Mouse (Mus musculus): ENCODE results near the gene Hoxc5. TPM values are rescaled to one million over a fixed set of nuclear protein-coding genes. Genes with fewer than 3 reads are reported as not detected.

Gene Hoxc5
- polyA plus RNA-seq, 1 experiment from 2014 or later = not detected

DNA sequence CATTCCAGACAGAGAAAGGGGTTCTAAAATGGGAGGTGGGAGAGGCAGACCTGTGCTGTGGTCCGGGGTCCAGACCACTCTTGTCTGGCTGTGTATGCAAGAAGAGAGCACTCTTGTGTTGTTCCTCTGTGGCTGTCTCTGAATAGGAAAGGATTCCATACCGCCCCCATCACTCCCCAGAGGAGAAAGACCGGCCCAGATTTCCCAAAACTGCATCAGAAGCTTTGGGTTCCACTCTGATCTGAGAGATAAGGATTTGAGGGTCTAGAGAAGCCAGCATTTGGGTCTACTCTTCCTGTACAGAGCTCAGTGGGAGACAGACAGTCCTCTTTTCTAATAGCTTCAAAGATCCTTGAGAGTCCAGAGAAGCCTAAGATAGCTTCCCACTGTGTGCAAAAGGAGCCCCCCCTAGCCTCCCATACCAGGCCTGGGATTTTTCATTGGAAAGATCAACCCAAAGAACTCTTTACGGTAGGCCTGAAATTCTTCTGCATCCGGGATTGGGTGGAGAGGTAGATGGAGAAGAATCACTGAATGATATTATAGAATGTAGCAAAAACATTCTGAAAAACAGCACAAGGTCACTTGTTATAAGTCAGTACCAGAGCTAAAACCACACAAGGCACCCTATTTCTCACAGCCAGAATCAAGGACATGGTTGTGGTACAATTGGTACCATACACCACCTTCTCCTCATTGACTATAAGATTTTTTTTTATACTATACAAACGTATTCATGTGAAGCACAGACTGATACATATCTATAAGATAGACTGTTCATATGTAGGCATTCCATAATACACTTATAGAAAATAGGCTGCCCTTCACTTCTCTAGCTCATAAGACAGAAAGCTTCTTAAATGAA, 44.4 kb upstream of the Hoxc5 start:
- peaks cover 98% of the 10 kb centered on the region for H3K27me3 ChIP-seq (ENCODE audit: control insufficient read depth, insufficient read depth, low read length)
- ATAC-seq (ENCODE audit: low FRiP score) = no peak
- no peak overlapping the region for H3K9ac ChIP-seq (ENCODE audit: low read length)
- H3K27ac ChIP-seq (ENCODE audit: low read depth, low read length) = no peak overlapping the region
- H3K4me2 ChIP-seq = no peak overlapping the region
- WGBS = 12% methylated on average over 6 of the region's 6 CpGs
- no peaks in the 10 kb centered on the region for H3K36me3 ChIP-seq (ENCODE audit: control insufficient read depth, insufficient read depth, low read length)
- H3K9me3 ChIP-seq (ENCODE audit: control insufficient read depth, low read length) = no peaks in the 10 kb centered on the region
- no peak overlapping the region for H3K4me3 ChIP-seq (ENCODE audit: low read depth, low read length)
- DNase-seq (ENCODE audit: low spot score, missing footprints) = peak; percentile 91
- H3K4me1 ChIP-seq (ENCODE audit: control insufficient read depth, insufficient read depth, low read length) = peaks cover 2% of the 10 kb centered on the region; the same call in 1 of the 2 replicates

- Histone ChIP-seq H3K4me1 (ENCODE audit: control insufficient read depth, insufficient read depth, low read length) (no peaks in the 10 kb centered on the region), H3K4me2 (no peak overlapping the region)
- ATAC-seq (ENCODE audit: low FRiP score) = no peak
Observed at GRCm38 (mm10) chr15:102927032-102927645, 40.1 kb upstream of the Hoxc5 start.

DNA sequence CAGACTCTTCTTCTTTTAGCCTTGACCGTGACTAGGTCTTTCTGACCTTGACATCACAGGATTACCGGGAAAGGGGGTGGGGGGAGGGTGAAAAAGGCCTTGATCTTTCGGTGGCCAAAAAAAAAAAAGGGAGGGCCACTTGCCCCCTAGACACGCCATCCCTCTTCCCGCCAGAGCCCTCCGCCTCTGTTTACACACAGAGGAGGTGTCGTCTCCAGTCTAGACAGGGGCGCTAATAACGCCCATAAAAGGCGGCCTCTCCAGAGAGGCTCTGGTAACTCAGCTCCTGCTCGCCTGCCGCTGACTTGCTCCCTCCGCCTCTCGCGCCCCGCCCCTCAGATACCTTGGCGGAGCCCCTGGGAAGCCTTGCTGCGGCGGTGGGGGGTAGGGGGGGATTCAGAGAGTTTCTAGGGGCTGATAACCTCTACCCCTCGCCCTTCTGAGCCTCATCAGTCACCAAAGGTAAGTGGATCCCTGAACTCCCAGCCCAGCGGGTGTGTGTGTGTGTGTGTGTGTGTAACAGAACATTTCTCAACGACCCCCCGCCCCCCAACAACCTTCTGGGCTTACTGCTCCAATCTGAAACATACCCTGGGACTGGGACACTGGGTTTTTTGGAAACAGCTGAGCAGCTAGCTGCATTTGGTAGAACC, 35.4 kb upstream of the Hoxc5 start:
- WGBS = 2% methylated on average over 23 of the region's 23 CpGs
- Histone ChIP-seq H3K4me3 (ENCODE audit: low read depth, low read length) (no peak overlapping the region), H3K9ac (ENCODE audit: low read length) (no peak overlapping the region)

More at GRCm38 (mm10) chr15:102927032-102927645, 40.1 kb upstream of the Hoxc5 start:
- Histone ChIP-seq H3K27ac (ENCODE audit: low read depth, low read length) (no peak overlapping the region), H3K4me3 (ENCODE audit: low read depth, low read length) (no peak overlapping the region), H3K27me3 (ENCODE audit: control insufficient read depth, insufficient read depth, low read length) (peaks cover 98% of the 10 kb centered on the region), H3K9ac (ENCODE audit: low read length) (no peak overlapping the region), H3K36me3 (ENCODE audit: control insufficient read depth, insufficient read depth, low read length) (no peaks in the 10 kb centered on the region), H3K9me3 (ENCODE audit: control insufficient read depth, low read length) (no peaks in the 10 kb centered on the region)
- no peak for DNase-seq (ENCODE audit: low spot score, missing footprints)
- 1% methylated on average over 40 of the region's 40 CpGs for WGBS

GRCm38 (mm10) chr15:102934438-102934837, 32.8 kb upstream of the Hoxc5 start:
- H3K4me1 ChIP-seq (ENCODE audit: control insufficient read depth, insufficient read depth, low read length) = no peaks in the 10 kb centered on the region
- H3K4me3 ChIP-seq (ENCODE audit: low read depth, low read length) = no peak overlapping the region
- no peak for ATAC-seq (ENCODE audit: low FRiP score)
- no peaks in the 10 kb centered on the region for H3K36me3 ChIP-seq (ENCODE audit: control insufficient read depth, insufficient read depth, low read length)
- no peak for DNase-seq (ENCODE audit: low spot score, missing footprints)
- no peak overlapping the region for H3K9ac ChIP-seq (ENCODE audit: low read length)
- no peak overlapping the region for H3K27ac ChIP-seq (ENCODE audit: low read depth, low read length)
- WGBS = under 1% methylated on average over 12 of the region's 12 CpGs
- peaks cover 100% of the 10 kb centered on the region for H3K27me3 ChIP-seq (ENCODE audit: control insufficient read depth, insufficient read depth, low read length)
- H3K9me3 ChIP-seq (ENCODE audit: control insufficient read depth, low read length) = no peaks in the 10 kb centered on the region
- H3K4me2 ChIP-seq = no peak overlapping the region

More for the DNA sequence above, 35.4 kb upstream of the Hoxc5 start:
- Histone ChIP-seq H3K27ac (ENCODE audit: low read depth, low read length) (no peak overlapping the region), H3K27me3 (ENCODE audit: control insufficient read depth, insufficient read depth, low read length) (peaks cover 100% of the 10 kb centered on the region), H3K4me1 (ENCODE audit: control insufficient read depth, insufficient read depth, low read length) (no peaks in the 10 kb centered on the region), H3K9me3 (ENCODE audit: control insufficient read depth, low read length) (no peaks in the 10 kb centered on the region), H3K36me3 (ENCODE audit: control insufficient read depth, insufficient read depth, low read length) (no peaks in the 10 kb centered on the region), H3K4me2 (no peak overlapping the region)
- DNase-seq (ENCODE audit: low spot score, missing footprints) (no peak), ATAC-seq (ENCODE audit: low FRiP score) (no peak)

DNA sequence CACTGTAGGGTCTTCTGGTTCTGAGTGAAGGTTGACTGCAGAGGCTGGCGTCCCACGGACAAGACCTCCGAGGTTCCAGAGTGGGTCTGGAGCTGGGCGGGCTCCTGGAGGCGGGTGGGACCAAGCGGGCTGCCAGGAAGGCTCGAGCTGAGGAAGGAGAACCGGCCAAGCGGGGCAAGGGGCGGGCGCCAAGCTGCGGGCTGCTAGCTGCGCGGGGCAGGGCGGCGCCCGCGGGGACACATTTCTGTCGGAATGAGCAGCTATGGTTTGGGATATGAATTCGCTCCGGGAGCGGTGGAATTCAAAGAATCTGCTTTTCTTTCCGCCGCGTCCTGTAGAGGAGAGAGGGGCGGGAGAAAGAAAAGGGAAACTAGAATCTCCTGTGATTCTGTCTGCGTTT, 32.3 kb upstream of the Hoxc5 start:
- H3K27me3 ChIP-seq (ENCODE audit: control insufficient read depth, insufficient read depth, low read length) = peaks cover 100% of the 10 kb centered on the region
- H3K36me3 ChIP-seq (ENCODE audit: control insufficient read depth, insufficient read depth, low read length) = no peaks in the 10 kb centered on the region
- no peak overlapping the region for H3K9ac ChIP-seq (ENCODE audit: low read length)
- no peak overlapping the region for H3K27ac ChIP-seq (ENCODE audit: low read depth, low read length)
- DNase-seq (ENCODE audit: low spot score, missing footprints) (no peak), ATAC-seq (ENCODE audit: low FRiP score) (no peak)
- under 1% methylated on average over 26 of the region's 27 CpGs for WGBS
- H3K9me3 ChIP-seq (ENCODE audit: control insufficient read depth, low read length) = no peaks in the 10 kb centered on the region
- no peak overlapping the region for H3K4me3 ChIP-seq (ENCODE audit: low read depth, low read length)
- H3K4me2 ChIP-seq = no peak overlapping the region
- no peaks in the 10 kb centered on the region for H3K4me1 ChIP-seq (ENCODE audit: control insufficient read depth, insufficient read depth, low read length)

GRCm38 (mm10) chr15:102936279-102936972, 30.8 kb upstream of the Hoxc5 start, which contains the start of gene Hoxc12:
TSS of gene Hoxc12 (plus strand) at chr15:102936757.
- ATAC-seq (ENCODE audit: low FRiP score) (no peak), DNase-seq (ENCODE audit: low spot score, missing footprints) (no peak)
- Histone ChIP-seq H3K36me3 (ENCODE audit: control insufficient read depth, insufficient read depth, low read length) (no peaks in the 10 kb centered on the region), H3K4me1 (ENCODE audit: control insufficient read depth, insufficient read depth, low read length) (no peaks in the 10 kb centered on the region), H3K9ac (ENCODE audit: low read length) (no peak within 1 kb of the TSS), H3K27ac (ENCODE audit: low read depth, low read length) (no peak within 1 kb of the TSS), H3K4me2 (no peak within 1 kb of the TSS), H3K27me3 (ENCODE audit: control insufficient read depth, insufficient read depth, low read length) (peaks cover 100% of the 10 kb centered on the region), H3K4me3 (ENCODE audit: low read depth, low read length) (no peak within 1 kb of the TSS), H3K9me3 (ENCODE audit: control insufficient read depth, low read length) (no peaks in the 10 kb centered on the region)
- WGBS = 1% methylated on average over 31 of the region's 31 CpGs

DNA sequence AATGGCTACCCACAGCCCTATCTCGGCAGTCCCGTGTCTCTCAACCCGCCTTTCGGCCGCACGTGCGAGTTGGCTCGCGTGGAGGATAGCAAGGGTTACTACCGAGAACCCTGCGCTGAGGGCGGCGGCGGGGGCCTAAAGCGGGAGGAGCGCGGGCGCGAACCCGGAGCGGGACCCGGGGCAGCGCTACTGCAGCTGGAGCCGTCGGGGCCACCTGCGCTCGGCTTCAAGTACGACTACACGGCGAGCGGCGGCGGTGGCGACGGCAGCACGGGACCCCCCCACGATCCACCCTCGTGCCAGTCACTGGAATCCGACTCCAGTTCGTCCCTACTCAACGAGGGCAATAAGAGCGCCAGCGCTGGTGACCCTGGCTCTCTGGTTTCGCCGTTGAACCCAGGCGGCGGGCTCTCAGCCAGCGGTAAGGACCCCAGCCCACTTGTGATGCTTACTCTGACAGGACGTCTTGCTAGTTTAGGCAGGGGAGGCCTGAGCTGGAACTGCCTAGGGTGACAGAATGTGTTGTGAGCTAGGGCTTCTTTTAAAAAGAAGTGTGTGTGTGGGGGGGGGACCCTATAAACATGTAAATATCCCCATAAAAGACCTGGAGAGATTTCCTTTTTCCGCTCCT, 30.1 kb upstream of the Hoxc5 start:
- no peak overlapping the region for H3K9ac ChIP-seq (ENCODE audit: low read length)
- peaks cover 100% of the 10 kb centered on the region for H3K27me3 ChIP-seq (ENCODE audit: control insufficient read depth, insufficient read depth, low read length)
- no peaks in the 10 kb centered on the region for H3K36me3 ChIP-seq (ENCODE audit: control insufficient read depth, insufficient read depth, low read length)
- H3K27ac ChIP-seq (ENCODE audit: low read depth, low read length) = no peak overlapping the region
- under 1% methylated on average over 50 of the region's 50 CpGs for WGBS
- no peak for DNase-seq (ENCODE audit: low spot score, missing footprints)
- no peak overlapping the region for H3K4me2 ChIP-seq
- no peaks in the 10 kb centered on the region for H3K9me3 ChIP-seq (ENCODE audit: control insufficient read depth, low read length)
- ATAC-seq (ENCODE audit: low FRiP score) = no peak
- H3K4me3 ChIP-seq (ENCODE audit: low read depth, low read length) = no peak overlapping the region
- no peaks in the 10 kb centered on the region for H3K4me1 ChIP-seq (ENCODE audit: control insufficient read depth, insufficient read depth, low read length)

DNA sequence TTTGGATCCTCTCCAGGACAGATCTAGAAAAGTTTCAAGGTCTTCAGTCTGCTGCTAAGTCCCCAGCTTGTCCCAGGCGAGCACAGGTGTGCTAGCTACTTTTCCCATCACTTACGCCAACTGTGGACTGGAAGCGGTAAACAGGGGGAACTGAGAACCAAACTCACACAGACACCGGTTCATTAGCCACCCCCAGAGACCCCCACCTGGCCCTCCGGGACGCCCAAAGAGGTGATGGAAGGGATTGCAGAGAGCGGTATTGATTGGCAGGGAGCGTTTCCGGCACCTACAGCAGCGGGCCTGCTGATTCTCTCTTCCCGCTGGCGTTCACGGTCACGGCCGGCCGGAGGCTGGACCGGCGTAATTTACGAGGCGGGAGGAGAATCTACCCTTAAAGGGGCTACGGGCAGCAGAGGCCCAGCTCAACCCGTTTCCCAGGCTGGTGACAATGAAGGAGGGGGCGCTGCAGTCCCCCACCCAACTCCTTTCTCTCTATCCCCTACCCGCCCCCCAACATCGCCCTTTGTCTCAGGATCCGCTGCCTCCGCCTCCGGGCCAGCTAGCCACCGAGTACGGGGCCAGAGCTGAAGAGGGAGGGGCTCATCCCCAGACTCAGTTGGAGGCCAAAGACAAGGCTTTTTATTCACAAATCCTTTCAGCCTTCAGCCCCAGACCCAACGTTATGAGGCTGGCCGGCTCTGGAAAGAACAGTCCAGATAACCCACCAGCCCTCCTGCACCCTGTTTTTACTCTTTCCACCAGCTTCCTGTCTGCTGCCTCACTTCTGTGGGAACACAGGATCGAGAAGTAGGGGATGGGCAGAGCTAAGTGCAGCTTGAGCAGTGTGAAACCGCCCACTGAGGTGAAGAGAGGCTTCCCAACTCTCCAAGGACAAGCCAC, 27.7 kb upstream of the Hoxc5 start:
- H3K9me3 ChIP-seq (ENCODE audit: control insufficient read depth, low read length) = no peaks in the 10 kb centered on the region
- peaks cover 100% of the 10 kb centered on the region for H3K27me3 ChIP-seq (ENCODE audit: control insufficient read depth, insufficient read depth, low read length)
- no peak overlapping the region for H3K4me2 ChIP-seq
- 1% methylated on average over 34 of the region's 34 CpGs for WGBS
- 0 out of 2 replicates have a peak, but pooled peaks cover 3% of the 10 kb centered on the region for H3K4me1 ChIP-seq (ENCODE audit: control insufficient read depth, insufficient read depth, low read length)
- no peak overlapping the region for H3K27ac ChIP-seq (ENCODE audit: low read depth, low read length)
- no peak overlapping the region for H3K9ac ChIP-seq (ENCODE audit: low read length)
- DNase-seq (ENCODE audit: low spot score, missing footprints) (no peak), ATAC-seq (ENCODE audit: low FRiP score) (no peak)
- no peaks in the 10 kb centered on the region for H3K36me3 ChIP-seq (ENCODE audit: control insufficient read depth, insufficient read depth, low read length)
- H3K4me3 ChIP-seq (ENCODE audit: low read depth, low read length) = no peak overlapping the region
